In genomic region chr15:11037376-11037695, GRCm38 (mm10) we compare ENCODE assay signal across 9 mouse cellular contexts. TPM values are rescaled to one million over a fixed set of nuclear protein-coding genes. Genes with fewer than 3 reads are reported as not detected.
DNase-seq lines count a peak whose midpoint lies in the region; ATAC-seq and TF ChIP-seq lines count a peak whose summit lies in the region.
"Had no signal": no experiment of that assay in that cellular context is flagged by ENCODE, and none has a peak within 500 bp of the region (broad histone marks: within the 10 kb centered on the region; RNA-seq: fewer than 3 reads in every experiment).

No protein-coding gene starts in this region.

- no peaks in the 10 kb centered on the region for H3K9me3 ChIP-seq in heart, embryonic 13.5 days
- H3K9me3 ChIP-seq in ES-E14 (ENCODE audit: control insufficient read depth, insufficient read depth, low read depth, low read length), result no peaks in the 10 kb centered on the region
- no peaks in the 10 kb centered on the region for H3K9me3 ChIP-seq in hindbrain, embryonic 12.5 days (replicated peaks)
- no peaks in the 10 kb centered on the region for H3K9me3 ChIP-seq in midbrain, embryonic 12.5 days

- H3K4me3 ChIP-seq in heart, embryonic 13.5 days, result peak overlapping the region; percentile 47
- peak overlapping the region; percentile 39 to 49; a peak in 2 of 4 replicates for H3K4me3 ChIP-seq in ES-E14 (ENCODE audit: insufficient read depth in 1 of 2, low read depth in 1 of 2, low read length in 2 of 2, poor library complexity in 1 of 2, severe bottlenecking in 1 of 2)
- H3K4me3 ChIP-seq in hindbrain, embryonic 12.5 days, result peak overlapping the region; percentile 40
- H3K4me3 ChIP-seq in midbrain, embryonic 12.5 days, result peak overlapping the region; percentile 40

- H3K27me3 ChIP-seq in heart, embryonic 13.5 days (replicated peaks), result peaks cover 59% of the 10 kb centered on the region
- H3K27me3 ChIP-seq in hindbrain, embryonic 12.5 days, result peaks cover 51% of the 10 kb centered on the region
- peaks cover 53% of the 10 kb centered on the region for H3K27me3 ChIP-seq in midbrain, embryonic 12.5 days

- no peak overlapping the region for H3K27ac ChIP-seq in heart, embryonic 13.5 days (replicated peaks)
- H3K27ac ChIP-seq in ES-E14 (ENCODE audit: insufficient read depth, low read depth, low read length, poor library complexity, severe bottlenecking), result no peak overlapping the region
- no peak overlapping the region for H3K27ac ChIP-seq in hindbrain, embryonic 12.5 days
- no peak overlapping the region for H3K27ac ChIP-seq in midbrain, embryonic 12.5 days (replicated peaks)

- DNase-seq in heart, postnatal 36 days, result no peak
- no peak for DNase-seq in ES-E14 (ENCODE audit: low read depth, low spot score)
- DNase-seq in cerebellum, postnatal 36 days, result no peak
- DNase-seq in adrenal gland, postnatal 10 days, result no peak
- DNase-seq: layer of hippocampus, adult 9-11 months had no signal

- WGBS in heart, embryonic 13.5 days, result 5% methylated on average over 8 of the region's 8 CpGs
- 6% methylated on average over 8 of the region's 8 CpGs for WGBS in hindbrain, embryonic 12.5 days
- 6% methylated on average over 8 of the region's 8 CpGs for WGBS in midbrain, embryonic 12.5 days

- intact Hi-C loops in heart, postnatal 36 days (cut with DNase I), result no loop called here

- in situ Hi-C loops in ES-E14 (cut with MboI; ENCODE audit: low sequenced_read_pairs in 2 of 2, unreplicated experiment in 2 of 2), result loop anchor here (10.0 to 25.0 kb wide), 2 partner anchors 277 to 350 kb away; partner anchors contain the start of gene Tars (in 1 of the 2)

- no peak for ATAC-seq in heart, embryonic 13.5 days (ENCODE audit: extremely low read depth, insufficient number of reproducible peaks, low FRiP score, low TSS enrichment)
- 0 out of 2 replicates have a peak, but pooled peaks have one; percentile 27 for ATAC-seq in hindbrain, embryonic 12.5 days (ENCODE audit: low FRiP score)
- 0 out of 2 replicates have a peak, but pooled peaks have one; percentile 35 for ATAC-seq in midbrain, embryonic 12.5 days (ENCODE audit: low FRiP score, low read depth)
- no peak for ATAC-seq in megakaryocyte, adult 5-6 weeks (ENCODE audit: poor library complexity, severe bottlenecking)

- H3K9ac ChIP-seq in heart, embryonic 13.5 days, result no peak overlapping the region
- no peak overlapping the region for H3K9ac ChIP-seq in ES-E14 (ENCODE audit: insufficient read depth, low read depth, low read length, poor library complexity, severe bottlenecking)
- H3K9ac ChIP-seq in hindbrain, embryonic 12.5 days, result peak overlapping the region; percentile 43
- H3K9ac ChIP-seq in midbrain, embryonic 12.5 days (replicated peaks), result peak overlapping the region; percentile 24; the same call in 1 of the 2 replicates

- H3K4me1 ChIP-seq in heart, embryonic 13.5 days, result peaks cover 25% of the 10 kb centered on the region
- peaks cover 0 to 13% of the 10 kb centered on the region in 2 experiments; a peak in 1 of 4 replicates for H3K4me1 ChIP-seq in ES-E14 (ENCODE audit: control insufficient read depth in 2 of 2, insufficient read depth in 2 of 2, low read length in 2 of 2, poor library complexity in 1 of 2)
- H3K4me1 ChIP-seq in hindbrain, embryonic 12.5 days, result peaks cover 22% of the 10 kb centered on the region
- H3K4me1 ChIP-seq in midbrain, embryonic 12.5 days, result peaks cover 20% of the 10 kb centered on the region

- peak overlapping the region; percentile 67 for H3K4me2 ChIP-seq in heart, embryonic 13.5 days
- peak overlapping the region; percentile 64 for H3K4me2 ChIP-seq in hindbrain, embryonic 12.5 days (replicated peaks)
- peak overlapping the region; percentile 57 for H3K4me2 ChIP-seq in midbrain, embryonic 12.5 days (replicated peaks)

- H3K36me3 ChIP-seq in heart, embryonic 13.5 days, result no peaks in the 10 kb centered on the region
- H3K36me3 ChIP-seq in ES-E14 (ENCODE audit: control insufficient read depth, insufficient read depth, low read length, poor library complexity, severe bottlenecking), result no peaks in the 10 kb centered on the region
- no peaks in the 10 kb centered on the region for H3K36me3 ChIP-seq in hindbrain, embryonic 12.5 days
- H3K36me3 ChIP-seq in midbrain, embryonic 12.5 days, result no peaks in the 10 kb centered on the region

TF ChIP-seq in ES-E14, 5 proteins besides CTCF, POLR2A, EP300 and RAD21:
- TF ChIP-seq CHD2 (IDR thresholded peaks at IDR 0.05; ENCODE audit: low read depth, low read length) (no peak), MAFK (IDR thresholded peaks at IDR 0.05; ENCODE audit: insufficient read depth, low read depth, low read length) (no peak), ZC3H11A (IDR thresholded peaks at IDR 0.05; ENCODE audit: borderline replicate concordance, low read depth, low read length) (no peak), ZNF384 (IDR thresholded peaks at IDR 0.05; ENCODE audit: low read depth, low read length) (no peak), HCFC1 (IDR thresholded peaks at IDR 0.05; ENCODE audit: borderline replicate concordance, insufficient read depth, low read length) (no peak)
TF ChIP-seq in ES-E14: peak in this region for 0.

RNA-seq across cellular contexts. Expression of gene Rxfp3, which starts 0.5 kb away (rescaled TPM):
- 0.07 TPM in 1 of 2 replicates, not detected in the other for polyA plus RNA-seq in heart, embryonic 13.5 days (2015; fragmentation: Nextera tagmentation; extraction: Ambion mirVana)
- under 1 TPM in 1 of 2 experiments, not detected in 1; 0.08 TPM for total RNA-seq in heart, postnatal 36 days (2021)
- 0.13 and 0.16 TPM in 2 replicates for total RNA-seq in ES-E14 (2012; rRNA removed)
- 1.3 and 3.1 TPM in 2 replicates for polyA plus RNA-seq in hindbrain, embryonic 12.5 days (2016; fragmentation: Nextera tagmentation; extraction: Ambion mirVana)
- polyA plus RNA-seq in midbrain, embryonic 12.5 days (2016; fragmentation: Nextera tagmentation; extraction: Ambion mirVana), result 1.6 and 2.5 TPM in 2 replicates
- not detected in 2 replicates for total RNA-seq in megakaryocyte, adult 5-6 weeks (2015)
- total RNA-seq in megakaryocyte, adult 5-6 weeks (2017), result not detected in 2 replicates
- total RNA-seq in adrenal gland, postnatal 10 days (2021), result not detected

RNA-seq across cellular contexts. Expression of gene Adamts12, which starts 27.3 kb away (rescaled TPM):
- polyA plus RNA-seq in heart, embryonic 13.5 days (2015; fragmentation: Nextera tagmentation; extraction: Ambion mirVana), result 0.98 and 1.2 TPM in 2 replicates
- 1 to 10 TPM; 3.4 to 5.0 TPM for total RNA-seq in heart, postnatal 36 days (2021)
- 0.21 and 0.85 TPM in 2 replicates for total RNA-seq in ES-E14 (2012; rRNA removed)
- 3.2 and 3.5 TPM in 2 replicates for polyA plus RNA-seq in hindbrain, embryonic 12.5 days (2016; fragmentation: Nextera tagmentation; extraction: Ambion mirVana)
- polyA plus RNA-seq in midbrain, embryonic 12.5 days (2016; fragmentation: Nextera tagmentation; extraction: Ambion mirVana), result 3.0 and 5.1 TPM in 2 replicates
- 0.02 TPM in 1 of 2 replicates, not detected in the other for total RNA-seq in megakaryocyte, adult 5-6 weeks (2015)
- total RNA-seq in megakaryocyte, adult 5-6 weeks (2017), result not detected in 2 replicates
- 10 to 100 TPM; 16.9 to 19.2 TPM for total RNA-seq in adrenal gland, postnatal 10 days (2021)

RNA-seq across cellular contexts. Expression of gene Slc45a2, which starts 36.8 kb away (rescaled TPM):
- polyA plus RNA-seq in heart, embryonic 13.5 days (2015; fragmentation: Nextera tagmentation; extraction: Ambion mirVana), result not detected in 2 replicates
- not detected for total RNA-seq in heart, postnatal 36 days (2021)
- total RNA-seq in ES-E14 (2012; rRNA removed), result 0.13 TPM in 1 of 2 replicates, not detected in the other
- polyA plus RNA-seq in hindbrain, embryonic 12.5 days (2016; fragmentation: Nextera tagmentation; extraction: Ambion mirVana), result 0.20 and 0.34 TPM in 2 replicates
- 0.08 and 0.20 TPM in 2 replicates for polyA plus RNA-seq in midbrain, embryonic 12.5 days (2016; fragmentation: Nextera tagmentation; extraction: Ambion mirVana)
- not detected in 2 replicates for total RNA-seq in megakaryocyte, adult 5-6 weeks (2015)
- not detected in 2 replicates for total RNA-seq in megakaryocyte, adult 5-6 weeks (2017)
- not detected for total RNA-seq in adrenal gland, postnatal 10 days (2021)

RNA-seq across cellular contexts. Expression of gene Amacr, which starts 55.8 kb away (rescaled TPM):
- polyA plus RNA-seq in heart, embryonic 13.5 days (2015; fragmentation: Nextera tagmentation; extraction: Ambion mirVana), result 12.1 and 14.6 TPM in 2 replicates
- total RNA-seq in heart, postnatal 36 days (2021), result 10 to 100 TPM; 27.9 to 29.4 TPM
- total RNA-seq in ES-E14 (2012; rRNA removed), result 7.7 and 9.7 TPM in 2 replicates
- polyA plus RNA-seq in hindbrain, embryonic 12.5 days (2016; fragmentation: Nextera tagmentation; extraction: Ambion mirVana), result 10.2 and 11.9 TPM in 2 replicates
- polyA plus RNA-seq in midbrain, embryonic 12.5 days (2016; fragmentation: Nextera tagmentation; extraction: Ambion mirVana), result 8.5 and 9.8 TPM in 2 replicates
- total RNA-seq in megakaryocyte, adult 5-6 weeks (2015), result 0.98 and 1.1 TPM in 2 replicates
- total RNA-seq in megakaryocyte, adult 5-6 weeks (2017), result 0.61 and 2.2 TPM in 2 replicates
- 10 to 100 TPM; 33.8 to 40.5 TPM for total RNA-seq in adrenal gland, postnatal 10 days (2021)

Comparison
In these comparisons a context has a peak if more than half of its experiments do, and no peak if none do; other contexts are left out.
1. ATAC-seq: peak in hindbrain, embryonic 12.5 days (single experiment) and midbrain, embryonic 12.5 days (single experiment); none in heart, embryonic 13.5 days (single experiment) and megakaryocyte, adult 5-6 weeks (single experiment).
2. H3K9ac ChIP-seq: peak in hindbrain, embryonic 12.5 days (single experiment) and midbrain, embryonic 12.5 days (single experiment); none in heart, embryonic 13.5 days (single experiment) and ES-E14 (single experiment).
3. Peak in every context shown above with its lines, with median percentiles within 50 percentile points of each other: H3K4me2 ChIP-seq and H3K4me3 ChIP-seq.